Mouse (Mus musculus): ENCODE results near the gene Raver1.

DNA sequence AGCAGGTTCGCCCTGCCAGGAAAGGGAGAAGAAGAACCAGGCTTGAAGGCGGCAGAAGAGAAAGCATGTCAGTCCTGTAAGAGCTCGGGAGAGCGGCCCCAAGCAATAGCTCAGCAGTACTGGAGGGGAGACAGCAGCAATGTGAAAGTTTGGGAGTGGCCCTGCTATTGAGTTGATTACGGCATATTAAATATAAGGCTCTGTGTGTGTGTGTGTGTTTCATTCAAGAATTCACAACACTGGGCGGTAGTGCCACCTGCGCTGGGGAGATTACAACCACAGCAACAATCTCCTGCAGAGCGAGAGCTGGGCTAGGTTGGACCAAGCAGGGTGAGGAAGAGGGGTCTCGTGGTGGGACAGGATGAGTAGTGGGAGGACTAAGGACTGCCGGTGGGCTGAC lies 40.2 kb downstream of the Raver1 start:
- no peak for TF ChIP-seq CTCF (IDR thresholded peaks at IDR 0.05; ENCODE audit: borderline replicate concordance, insufficient read depth, low read depth, low read length)
- no peak for TF ChIP-seq POLR2A (IDR thresholded peaks at IDR 0.05; ENCODE audit: borderline replicate concordance, insufficient read depth, low read length)

All from cerebellum, adult 2 months (tissue).